Mouse (Mus musculus) limb, embryonic 14.5 days (tissue): ENCODE measurements around the gene Tnrc18. TPM values are rescaled to one million over a fixed set of nuclear protein-coding genes. Genes with fewer than 3 reads are reported as not detected.

Experiments used
- ATAC-seq: fragments of 200-750 bp; cut with Nextera tagmentation; 2 replicates; pipeline ENCODE4 v1.8.0; 2017; ENCODE audit warnings: low read depth, moderate number of reproducible peaks, moderate TSS enrichment; ENCODE audit not compliant: low FRiP score
- DNase-seq: peaks from one replicate; pipeline ENCODE4 v3.0.0-alpha.2; 2015; ENCODE audit warnings: low spot score
- H3K27ac ChIP-seq: fragments of 300-500 bp; sonication (generic); replicated peaks from 2 replicates; pipeline ENCODE4 v1.5.1; 2014; ENCODE audit warnings: low read depth, mild to moderate bottlenecking, low read length, moderate library complexity, mixed read lengths
- H3K27me3 ChIP-seq: fragments of 300-500 bp; sonication (generic); 2 replicates; pipeline ENCODE4 v1.6.1; 2014; ENCODE audit warnings: low read length, mixed read lengths; ENCODE audit not compliant: control insufficient read depth, insufficient read depth
- H3K36me3 ChIP-seq: fragments of 300-500 bp; sonication (generic); 2 replicates; pipeline ENCODE4 v1.6.1; 2014; ENCODE audit warnings: mild to moderate bottlenecking, low read length, moderate library complexity, mixed read lengths; ENCODE audit not compliant: control insufficient read depth, insufficient read depth
- H3K4me1 ChIP-seq: fragments of 300-500 bp; sonication (generic); 2 replicates; pipeline ENCODE4 v1.6.1; 2014; ENCODE audit warnings: antibody characterized with exemption, low read length, mixed read lengths; ENCODE audit not compliant: control insufficient read depth, insufficient read depth
- H3K4me2 ChIP-seq: fragments of 300-500 bp; sonication (generic); replicated peaks from 2 replicates; pipeline ENCODE4 v1.6.1; 2014; ENCODE audit warnings: low read depth, mild to moderate bottlenecking, low read length, moderate library complexity; ENCODE audit not compliant: severe bottlenecking
- H3K4me3 ChIP-seq: fragments of 300-500 bp; sonication (generic); replicated peaks from 2 replicates; pipeline ENCODE4 v1.5.1; 2014; ENCODE audit warnings: low read length
- H3K9ac ChIP-seq: fragments of 300-500 bp; sonication (generic); 2 replicates; pipeline ENCODE4 v1.6.1; 2014; ENCODE audit warnings: mild to moderate bottlenecking, low read depth, low read length, moderate library complexity; ENCODE audit not compliant: severe bottlenecking
- H3K9me3 ChIP-seq: fragments of 300-500 bp; sonication (generic); 2 replicates; pipeline ENCODE4 v1.6.1; 2016; ENCODE audit warnings: low read length; ENCODE audit not compliant: control insufficient read depth
- POLR2A ChIP-seq: fragments of 200-500 bp; IDR thresholded peaks from 2 replicates; pipeline ENCODE4 v1.8.0; 2012; ENCODE audit warnings: inconsistent platforms, mild to moderate bottlenecking, moderate library complexity, borderline replicate concordance; ENCODE audit not compliant: insufficient read depth, insufficient read length; ENCODE audit errors: extremely low read depth
- WGBS: fragments of 180-500 bp; shearing (Covaris S2); extraction: QIAGEN DNeasy Blood & Tissue Kit; methylation state at CpG from one replicate; pipeline ENCODE4 v1.1.7; 2014; 5-methylcytosine and 5-hydroxymethylcytosine counted together
- polyA plus RNA-seq, 2 experiments: library from polyadenylated mRNA; depleted of rRNA in 1 of 2; stranded (reverse) in 1 of 2; unstranded in 1 of 2; fragments of >200 nt; fragmentation: Nextera tagmentation in 1 of 2; extraction: Ambion mirVana in 1 of 2; gene quantifications; 2 replicates each; pipeline versions ENCODE4 v1.2.1 to v1.2.3; 2012 to 2014

Tnrc18 gene
- polyA plus RNA-seq, 2 experiments = 46.6 to 61.1 TPM

GRCm38 (mm10) chr5:142712373-142712772 is 105.1 kb downstream of the Tnrc18 start:
- no peak for ATAC-seq
- Histone ChIP-seq H3K9ac (no peak overlapping the region), H3K4me1 (no peaks in the 10 kb centered on the region), H3K27ac (no peak overlapping the region), H3K4me2 (no peak overlapping the region), H3K36me3 (no peaks in the 10 kb centered on the region), H3K9me3 (no peaks in the 10 kb centered on the region), H3K27me3 (no peaks in the 10 kb centered on the region), H3K4me3 (no peak overlapping the region)
- 80% methylated on average over 5 of the region's 5 CpGs for WGBS
- no peak for DNase-seq
- TF ChIP-seq POLR2A = no peak

- no peak for TF ChIP-seq POLR2A
- no peak overlapping the region for H3K4me2 ChIP-seq
- no peaks in the 10 kb centered on the region for H3K9me3 ChIP-seq
- H3K27ac ChIP-seq = no peak overlapping the region
- H3K4me3 ChIP-seq = no peak overlapping the region
- no peak overlapping the region for H3K9ac ChIP-seq
- no peak for DNase-seq
- H3K4me1 ChIP-seq = no peaks in the 10 kb centered on the region
- no peak for ATAC-seq
- WGBS = 76% methylated on average over 7 of the region's 7 CpGs
- H3K36me3 ChIP-seq = no peaks in the 10 kb centered on the region
- no peaks in the 10 kb centered on the region for H3K27me3 ChIP-seq
Measured at GRCm38 (mm10) chr5:142709436-142709835, 108.0 kb downstream of the Tnrc18 start.

- Histone ChIP-seq H3K4me2 (no peak overlapping the region), H3K36me3 (no peaks in the 10 kb centered on the region), H3K9ac (no peak overlapping the region), H3K9me3 (no peaks in the 10 kb centered on the region), H3K4me3 (no peak overlapping the region), H3K27me3 (no peaks in the 10 kb centered on the region; the same call in 1 of the 2 replicates), H3K27ac (no peak overlapping the region), H3K4me1 (0 out of 2 replicates have a peak, but pooled peaks cover 2% of the 10 kb centered on the region)
- no peak for ATAC-seq
- 88% methylated on average over 5 of the region's 5 CpGs for WGBS
- TF ChIP-seq POLR2A = no peak
- DNase-seq = no peak
Measured at GRCm38 (mm10) chr5:142707709-142708108, 109.8 kb downstream of the Tnrc18 start.

GRCm38 (mm10) chr5:142703569-142703968 is 113.9 kb downstream of the Tnrc18 start:
- no peak overlapping the region for H3K4me2 ChIP-seq
- no peak overlapping the region for H3K9ac ChIP-seq
- H3K4me3 ChIP-seq = no peak overlapping the region
- H3K27me3 ChIP-seq = peaks cover 11% of the 10 kb centered on the region; the same call in 1 of the 2 replicates
- TF ChIP-seq POLR2A = no peak
- DNase-seq (no peak), ATAC-seq (no peak)
- H3K4me1 ChIP-seq = 0 out of 2 replicates have a peak, but pooled peaks cover 4% of the 10 kb centered on the region
- no peak overlapping the region for H3K27ac ChIP-seq
- no peaks in the 10 kb centered on the region for H3K36me3 ChIP-seq
- WGBS = 85% methylated on average over 10 of the region's 10 CpGs
- no peaks in the 10 kb centered on the region for H3K9me3 ChIP-seq

GRCm38 (mm10) chr5:142702511-142703138 is 114.8 kb downstream of the Tnrc18 start:
- Histone ChIP-seq H3K9ac (peak overlapping the region; percentile 68), H3K4me2 (peak overlapping the region; percentile 98), H3K27me3 (peaks cover 11% of the 10 kb centered on the region; the same call in 1 of the 2 replicates), H3K9me3 (no peaks in the 10 kb centered on the region), H3K4me3 (peak overlapping the region; percentile 62), H3K4me1 (0 out of 2 replicates have a peak, but pooled peaks cover 4% of the 10 kb centered on the region), H3K27ac (no peak overlapping the region), H3K36me3 (no peaks in the 10 kb centered on the region)
- no peak for DNase-seq
- 22% methylated on average over 16 of the region's 18 CpGs for WGBS
- no peak for TF ChIP-seq POLR2A
- ATAC-seq = no peak; the same call in 1 of the 2 replicates
